Mouse (Mus musculus): ENCODE results near the gene Galns.

Gene Galns

GRCm38 (mm10) chr8:122544138-122544537 lies 67.1 kb downstream of the Galns start:
- no peak for DNase-seq (ENCODE audit: low spot score in 2 of 2)

- DNase-seq (ENCODE audit: low spot score in 2 of 2): peak; percentile 47 to 70
Measured at GRCm38 (mm10) chr8:122538310-122539076, 72.8 kb downstream of the Galns start.

GRCm38 (mm10) chr8:122537812-122538211 lies 73.5 kb downstream of the Galns start:
- DNase-seq (ENCODE audit: low spot score in 2 of 2): peak; percentile 59 to 70

GRCm38 (mm10) chr8:122537033-122537432 lies 74.2 kb downstream of the Galns start:
- no peak for DNase-seq (ENCODE audit: low spot score in 2 of 2)

DNA sequence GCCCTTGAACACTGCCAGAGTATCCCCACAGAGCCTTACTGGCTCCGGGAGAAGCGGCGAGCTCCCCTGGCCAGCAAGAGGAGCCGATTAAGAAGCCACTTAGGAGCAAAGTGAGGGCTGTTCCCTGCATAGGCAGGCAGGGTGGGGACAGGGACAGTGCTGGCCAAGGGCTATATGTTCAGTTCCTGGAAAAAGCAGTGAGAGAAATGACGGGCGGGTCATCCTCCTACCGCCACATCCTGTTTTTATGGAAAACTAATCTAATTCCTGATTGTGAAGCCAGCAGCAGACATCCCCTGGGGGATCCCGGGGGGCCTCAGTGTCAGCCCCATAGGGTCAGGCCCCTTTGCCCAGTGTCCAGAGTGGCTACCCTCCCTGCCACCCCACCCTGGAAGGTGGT lies 80.0 kb downstream of the Galns start:
- DNase-seq (ENCODE audit: low spot score in 2 of 2): no peak

DNA sequence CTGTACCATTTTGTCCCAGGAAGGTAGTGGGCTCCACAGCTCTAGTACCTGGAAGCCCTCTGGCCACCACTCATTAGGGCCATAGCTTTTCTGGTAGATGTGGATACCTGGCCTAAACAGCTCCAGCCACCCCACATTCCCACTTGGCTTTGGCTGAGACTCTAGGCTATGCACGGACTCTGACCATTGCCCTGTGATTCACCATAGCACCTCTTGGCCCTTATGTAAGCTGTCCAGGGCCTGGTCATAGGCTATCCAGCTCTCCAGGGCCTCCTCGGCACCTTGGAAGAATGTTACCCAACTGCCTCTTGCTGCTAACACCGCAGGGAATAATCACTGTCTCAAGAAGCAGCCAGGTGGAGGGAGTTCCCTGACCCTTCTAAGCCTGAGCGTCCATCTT lies 82.1 kb downstream of the Galns start:
- no peak for DNase-seq (ENCODE audit: low spot score in 2 of 2)
